Mouse (Mus musculus) limb, embryonic 14.5 days (tissue): ENCODE results near the gene Rbm46. TPM values are rescaled to one million over a fixed set of nuclear protein-coding genes. Genes with fewer than 3 reads are reported as not detected.
A peak's percentile ranks its signal among the peaks of the same experiment; 100 is the strongest.

Experiments
- ATAC-seq: fragments of 200-750 bp; cut with Nextera tagmentation; 2 replicates; pipeline ENCODE4 v1.8.0; 2017; ENCODE audit warnings: low read depth, moderate number of reproducible peaks, moderate TSS enrichment; ENCODE audit not compliant: low FRiP score
- DNase-seq: peaks from one replicate; pipeline ENCODE4 v3.0.0-alpha.2; 2015; ENCODE audit warnings: low spot score
- H3K27ac ChIP-seq: fragments of 300-500 bp; sonication (generic); replicated peaks from 2 replicates; pipeline ENCODE4 v1.5.1; 2014; ENCODE audit warnings: low read depth, mild to moderate bottlenecking, low read length, moderate library complexity, mixed read lengths
- H3K27me3 ChIP-seq: fragments of 300-500 bp; sonication (generic); 2 replicates; pipeline ENCODE4 v1.6.1; 2014; ENCODE audit warnings: low read length, mixed read lengths; ENCODE audit not compliant: control insufficient read depth, insufficient read depth
- H3K36me3 ChIP-seq: fragments of 300-500 bp; sonication (generic); 2 replicates; pipeline ENCODE4 v1.6.1; 2014; ENCODE audit warnings: mild to moderate bottlenecking, low read length, moderate library complexity, mixed read lengths; ENCODE audit not compliant: control insufficient read depth, insufficient read depth
- H3K4me1 ChIP-seq: fragments of 300-500 bp; sonication (generic); 2 replicates; pipeline ENCODE4 v1.6.1; 2014; ENCODE audit warnings: antibody characterized with exemption, low read length, mixed read lengths; ENCODE audit not compliant: control insufficient read depth, insufficient read depth
- H3K4me2 ChIP-seq: fragments of 300-500 bp; sonication (generic); replicated peaks from 2 replicates; pipeline ENCODE4 v1.6.1; 2014; ENCODE audit warnings: low read depth, mild to moderate bottlenecking, low read length, moderate library complexity; ENCODE audit not compliant: severe bottlenecking
- H3K4me3 ChIP-seq: fragments of 300-500 bp; sonication (generic); replicated peaks from 2 replicates; pipeline ENCODE4 v1.5.1; 2014; ENCODE audit warnings: low read length
- H3K9ac ChIP-seq: fragments of 300-500 bp; sonication (generic); 2 replicates; pipeline ENCODE4 v1.6.1; 2014; ENCODE audit warnings: mild to moderate bottlenecking, low read depth, low read length, moderate library complexity; ENCODE audit not compliant: severe bottlenecking
- H3K9me3 ChIP-seq: fragments of 300-500 bp; sonication (generic); 2 replicates; pipeline ENCODE4 v1.6.1; 2016; ENCODE audit warnings: low read length; ENCODE audit not compliant: control insufficient read depth
- POLR2A ChIP-seq: fragments of 200-500 bp; IDR thresholded peaks from 2 replicates; pipeline ENCODE4 v1.8.0; 2012; ENCODE audit warnings: inconsistent platforms, mild to moderate bottlenecking, moderate library complexity, borderline replicate concordance; ENCODE audit not compliant: insufficient read depth, insufficient read length; ENCODE audit errors: extremely low read depth
- WGBS: fragments of 180-500 bp; shearing (Covaris S2); extraction: QIAGEN DNeasy Blood & Tissue Kit; methylation state at CpG from one replicate; pipeline ENCODE4 v1.1.7; 2014; 5-methylcytosine and 5-hydroxymethylcytosine counted together
- polyA plus RNA-seq, 2 experiments: library from polyadenylated mRNA; depleted of rRNA in 1 of 2; stranded (reverse) in 1 of 2; unstranded in 1 of 2; fragments of >200 nt; fragmentation: Nextera tagmentation in 1 of 2; extraction: Ambion mirVana in 1 of 2; gene quantifications; 2 replicates each; pipeline versions ENCODE4 v1.2.1 to v1.2.3; 2012 to 2014

The Rbm46 gene
- polyA plus RNA-seq (2012; rRNA removed) (2.1 and 2.6 TPM in 2 replicates), polyA plus RNA-seq (2014; fragmentation: Nextera tagmentation; extraction: Ambion mirVana) (4.8 and 6.5 TPM in 2 replicates)

DNA sequence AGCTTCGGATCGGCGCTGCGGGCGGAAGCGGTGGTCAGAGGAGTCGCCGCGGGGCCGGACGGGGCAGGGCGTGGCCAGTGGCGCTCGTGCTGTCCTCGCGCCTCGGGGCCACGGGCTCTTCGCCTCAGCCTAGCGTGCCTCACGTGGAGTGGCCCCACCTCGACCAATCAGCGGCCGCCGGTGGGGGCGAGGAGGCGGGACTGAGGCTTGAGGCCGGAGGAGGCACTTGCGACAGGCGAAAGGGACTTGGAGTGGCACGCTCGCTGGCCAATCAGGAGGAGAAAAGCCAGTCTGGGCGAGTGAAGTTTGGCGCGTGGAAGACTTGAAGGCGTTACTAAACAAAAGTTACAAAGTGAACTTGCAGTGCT is at the start of gene Rbm46:
Rbm46 (minus strand) TSS at position 112 of the 368 bp plus-strand sequence.
- peaks cover 15% of the 10 kb centered on the region for H3K27me3 ChIP-seq
- ATAC-seq (peak; percentile 95), DNase-seq (peak; percentile 81)
- peak within 1 kb of the TSS; percentile 66 for H3K4me2 ChIP-seq
- no peaks in the 10 kb centered on the region; the same call in 1 of the 2 replicates for H3K9me3 ChIP-seq
- peaks cover 9% of the 10 kb centered on the region for H3K4me1 ChIP-seq
- H3K9ac ChIP-seq: peak within 1 kb of the TSS; percentile 43
- peak within 1 kb of the TSS; percentile 41 for H3K4me3 ChIP-seq
- 25% methylated on average over 36 of the region's 36 CpGs for WGBS
- no peak for TF ChIP-seq POLR2A
- no peaks in the 10 kb centered on the region for H3K36me3 ChIP-seq
- no peak within 1 kb of the TSS for H3K27ac ChIP-seq

DNA sequence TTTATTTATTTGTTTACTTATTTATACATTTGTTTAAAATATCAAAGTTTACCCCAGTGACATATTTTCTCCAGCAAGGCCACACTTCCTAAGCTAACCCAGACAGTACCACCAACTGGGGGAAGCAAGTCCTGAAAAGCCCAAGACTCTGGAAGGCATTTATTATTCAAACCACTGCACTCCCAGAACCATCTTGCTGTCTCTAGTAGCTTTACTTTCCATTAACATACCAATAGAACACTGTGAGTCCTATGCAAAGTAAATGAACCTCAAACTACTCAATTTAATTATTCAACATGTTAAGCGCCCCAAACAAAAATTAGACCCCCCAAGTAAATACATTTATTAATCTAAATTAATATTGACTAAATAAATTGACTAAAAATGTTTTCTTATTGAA is 39.3 kb upstream of the Rbm46 start:
- Histone ChIP-seq H3K4me2 (no peak overlapping the region), H3K9me3 (no peaks in the 10 kb centered on the region), H3K9ac (no peak overlapping the region), H3K4me1 (no peaks in the 10 kb centered on the region), H3K36me3 (no peaks in the 10 kb centered on the region), H3K4me3 (no peak overlapping the region), H3K27ac (no peak overlapping the region), H3K27me3 (no peaks in the 10 kb centered on the region)
- TF ChIP-seq POLR2A: no peak
- ATAC-seq: no peak
- no peak for DNase-seq
- 33% methylated on average over 1 of the region's 1 CpGs for WGBS

DNA sequence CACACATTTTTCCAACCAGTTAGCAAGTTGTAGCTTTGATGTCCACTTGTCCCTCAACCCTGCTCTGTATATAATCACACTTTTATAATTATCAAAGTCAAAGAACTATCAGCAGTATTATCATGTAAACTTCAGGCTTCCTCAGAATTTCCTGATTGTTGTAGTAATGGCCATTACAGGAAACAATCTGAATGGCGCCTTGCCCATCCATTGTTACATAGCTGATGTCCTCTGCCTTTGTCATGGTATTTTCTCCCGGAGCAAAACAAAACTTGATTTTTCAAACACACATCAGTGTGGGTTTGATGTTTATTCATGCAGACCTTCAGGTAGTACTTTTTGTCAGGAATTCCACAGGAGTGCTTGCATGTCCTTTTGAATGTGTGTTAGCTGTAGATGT is 32.4 kb upstream of the Rbm46 start:
- H3K27me3 ChIP-seq: peaks cover 17% of the 10 kb centered on the region; the same call in 1 of the 2 replicates
- H3K27ac ChIP-seq: no peak overlapping the region
- no peaks in the 10 kb centered on the region for H3K36me3 ChIP-seq
- no peak overlapping the region for H3K9ac ChIP-seq
- WGBS: 90% methylated on average over 2 of the region's 2 CpGs
- no peaks in the 10 kb centered on the region for H3K9me3 ChIP-seq
- H3K4me3 ChIP-seq: no peak overlapping the region
- no peaks in the 10 kb centered on the region for H3K4me1 ChIP-seq
- TF ChIP-seq POLR2A: no peak
- ATAC-seq: no peak
- H3K4me2 ChIP-seq: no peak overlapping the region
- DNase-seq: peak; percentile 7

DNA sequence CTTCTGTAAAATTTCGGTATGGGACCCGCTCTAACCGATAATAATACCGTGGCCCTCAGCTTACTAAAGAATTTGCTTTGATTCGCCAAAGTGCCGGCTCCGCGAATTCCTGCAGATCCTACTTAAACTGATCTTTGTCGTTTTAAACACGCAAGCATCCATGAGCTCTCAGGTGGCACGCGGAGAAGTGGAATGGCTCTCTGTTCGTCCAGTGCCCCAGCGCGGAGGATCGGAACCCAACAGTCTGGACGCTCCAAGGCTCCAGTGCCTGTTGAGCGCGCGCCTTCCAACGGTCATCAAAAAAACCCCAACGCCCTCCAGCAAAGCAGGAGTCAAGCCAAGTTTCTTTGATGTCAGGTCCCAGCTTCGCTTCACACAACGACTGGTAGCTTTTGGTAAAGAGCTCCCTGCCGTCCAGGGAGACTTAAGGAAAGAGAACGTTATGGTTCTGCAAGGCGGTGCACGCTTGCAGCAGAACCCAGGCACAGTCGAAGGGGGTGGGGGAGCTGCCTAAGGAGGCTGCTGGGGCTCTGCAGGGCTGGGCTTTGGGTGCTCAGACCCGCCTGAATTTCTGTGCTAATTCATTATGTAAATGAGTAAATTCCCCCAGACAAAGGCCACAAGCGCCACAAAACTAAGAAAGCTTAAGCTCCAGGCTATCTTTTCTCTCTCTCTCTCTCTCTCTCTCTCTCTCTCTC is 28.1 kb upstream of the Rbm46 start:
- Histone ChIP-seq H3K4me3 (peak overlapping the region; percentile 40), H3K4me1 (0 out of 2 replicates have a peak, but pooled peaks cover 2% of the 10 kb centered on the region), H3K27ac (no peak overlapping the region), H3K9me3 (no peaks in the 10 kb centered on the region), H3K27me3 (peaks cover 32% of the 10 kb centered on the region), H3K9ac (no peak overlapping the region), H3K4me2 (peak overlapping the region; percentile 68), H3K36me3 (no peaks in the 10 kb centered on the region)
- WGBS: under 1% methylated on average over 31 of the region's 31 CpGs
- ATAC-seq (no peak), DNase-seq (peak; percentile 6)
- TF ChIP-seq POLR2A: no peak

DNA sequence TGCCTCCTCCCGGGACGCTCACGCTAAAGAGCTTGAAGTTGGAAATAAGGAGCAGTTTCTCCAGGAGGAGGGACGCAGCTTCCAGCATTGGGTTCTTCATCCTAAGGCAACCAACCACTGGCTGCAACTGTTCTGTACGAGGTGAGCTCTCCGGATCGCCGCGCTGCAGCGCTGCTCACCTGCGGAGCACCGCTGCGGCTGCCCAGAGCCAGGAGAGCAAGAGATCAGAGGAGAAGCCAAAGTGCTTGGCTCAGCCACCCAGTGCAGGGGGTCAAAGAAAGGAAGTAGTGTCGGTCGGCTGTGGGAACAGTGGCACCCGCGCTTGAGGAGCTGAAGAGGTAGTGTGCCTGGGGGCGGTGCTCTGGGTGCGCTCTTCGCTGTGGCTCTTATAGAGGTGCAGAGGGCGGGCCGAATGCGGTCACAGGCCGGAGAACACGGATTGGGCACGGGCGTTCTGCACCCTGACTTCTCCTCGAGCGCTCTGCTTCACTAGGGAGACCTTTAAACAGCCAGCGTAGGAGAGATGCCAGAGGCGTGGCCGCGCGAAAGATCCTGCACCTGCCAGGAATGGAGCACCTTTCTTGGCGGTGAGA is 27.4 kb upstream of the Rbm46 start, which contains the start of gene Lrat:
Lrat (minus strand) TSS at position 361 of the 593 bp plus-strand sequence.
- no peak for TF ChIP-seq POLR2A
- no peak for ATAC-seq
- Histone ChIP-seq H3K27me3 (peaks cover 32% of the 10 kb centered on the region), H3K36me3 (no peaks in the 10 kb centered on the region), H3K27ac (no peak within 1 kb of the TSS), H3K9ac (no peak within 1 kb of the TSS), H3K4me1 (0 out of 2 replicates have a peak, but pooled peaks cover 2% of the 10 kb centered on the region), H3K4me2 (peak within 1 kb of the TSS; percentile 68), H3K4me3 (peak within 1 kb of the TSS; percentile 40), H3K9me3 (no peaks in the 10 kb centered on the region)
- WGBS: under 1% methylated on average over 35 of the region's 35 CpGs
- no peak for DNase-seq
